Mouse (Mus musculus) cerebellum, adult 18-20 months (tissue): ENCODE measurements around the gene Prr14l.
A peak's percentile ranks its signal among the peaks of the same experiment; 100 is the strongest.
"Not testable (repeated sequence)": the region's sequence is repeated elsewhere in the genome, so short reads cannot be mapped to it uniquely, and the experiment has no call there.

Source experiments
- DNase-seq, 2 experiments: peaks; one replicate each; pipeline ENCODE4 v3.0.0; 2021

Gene Prr14l

GRCm38 (mm10) chr5:32785313-32785915 is 68.6 kb downstream of the Prr14l start, which contains the start of gene Pisd:
Gene Pisd, minus strand, starts transcription at chr5:32785646.
- DNase-seq = peak; percentile 97

GRCm38 (mm10) chr5:32784726-32785125 is 69.3 kb downstream of the Prr14l start:
- no peak for DNase-seq

GRCm38 (mm10) chr5:32781596-32781995 is 72.5 kb downstream of the Prr14l start:
- DNase-seq = no peak

GRCm38 (mm10) chr5:32778168-32778567 is 75.9 kb downstream of the Prr14l start:
- DNase-seq = no peak

- DNase-seq = peak; percentile 38 to 61
Measured at GRCm38 (mm10) chr5:32772361-32772760, 81.7 kb downstream of the Prr14l start.

GRCm38 (mm10) chr5:32767636-32768373 is 86.3 kb downstream of the Prr14l start:
- DNase-seq = no peak

GRCm38 (mm10) chr5:32767004-32767403 is 87.1 kb downstream of the Prr14l start:
- no peak for DNase-seq

- no peak for DNase-seq
Measured at GRCm38 (mm10) chr5:32761566-32762140, 92.4 kb downstream of the Prr14l start.

GRCm38 (mm10) chr5:32760787-32761186 is 93.3 kb downstream of the Prr14l start:
- DNase-seq = no peak

GRCm38 (mm10) chr5:32760352-32760751 is 93.7 kb downstream of the Prr14l start:
- not testable (repeated sequence) for DNase-seq

GRCm38 (mm10) chr5:32759662-32760061 is 94.4 kb downstream of the Prr14l start:
- no peak for DNase-seq

GRCm38 (mm10) chr5:32756141-32756540 is 97.9 kb downstream of the Prr14l start:
- DNase-seq = no peak

- DNase-seq = no peak
Measured at GRCm38 (mm10) chr5:32751736-32752135, 102.3 kb downstream of the Prr14l start.

GRCm38 (mm10) chr5:32748936-32749335 is 105.1 kb downstream of the Prr14l start:
- no peak for DNase-seq

- DNase-seq = peak; percentile 63 to 66
Measured at GRCm38 (mm10) chr5:32747650-32748375, 106.2 kb downstream of the Prr14l start.

GRCm38 (mm10) chr5:32745705-32746655 is 108.1 kb downstream of the Prr14l start:
- DNase-seq = peak; percentile 26 to 47

- DNase-seq = peak; percentile 75 to 83
Measured at GRCm38 (mm10) chr5:32742149-32742548, 111.9 kb downstream of the Prr14l start.

GRCm38 (mm10) chr5:32741377-32741776 is 112.7 kb downstream of the Prr14l start:
- not testable (repeated sequence) for DNase-seq

GRCm38 (mm10) chr5:32740850-32741249 is 113.2 kb downstream of the Prr14l start:
- DNase-seq = not testable (repeated sequence)

GRCm38 (mm10) chr5:32740138-32740537 is 113.9 kb downstream of the Prr14l start:
- no peak for DNase-seq
